Mouse (Mus musculus) liver, embryonic 11.5 days (tissue): Measurements from ENCODE around the gene Ccsap. TPM values are rescaled to one million over a fixed set of nuclear protein-coding genes. Genes with fewer than 3 reads are reported as not detected.

Experiments used
- ATAC-seq: fragments of 200-750 bp; cut with Nextera tagmentation; replicated peaks from 2 replicates; pipeline ENCODE4 v1.8.0; 2017; ENCODE audit warnings: moderate number of reproducible peaks, mild to moderate bottlenecking, moderate TSS enrichment, moderate library complexity; ENCODE audit not compliant: low FRiP score
- DNase-seq: peaks from one replicate; pipeline ENCODE4 v3.0.0-alpha.2; 2017; ENCODE audit warnings: low spot score
- H3K27ac ChIP-seq: fragments of 300-500 bp; sonication (generic); 2 replicates; pipeline ENCODE4 v1.5.1; 2014; ENCODE audit warnings: mild to moderate bottlenecking, low read depth, low read length, control low read depth
- H3K27me3 ChIP-seq: fragments of 300-500 bp; sonication (generic); replicated peaks from 2 replicates; pipeline ENCODE4 v1.6.1; 2014; ENCODE audit warnings: low read length, mixed read lengths; ENCODE audit not compliant: control insufficient read depth, insufficient read depth
- H3K36me3 ChIP-seq: fragments of 300-500 bp; sonication (generic); 2 replicates; pipeline ENCODE4 v1.6.1; 2014; ENCODE audit warnings: mild to moderate bottlenecking, low read length, moderate library complexity, mixed read lengths; ENCODE audit not compliant: control insufficient read depth, insufficient read depth
- H3K4me1 ChIP-seq: fragments of 300-500 bp; sonication (generic); replicated peaks from 2 replicates; pipeline ENCODE4 v1.6.1; 2014; ENCODE audit warnings: low read length, mixed read lengths; ENCODE audit not compliant: control insufficient read depth, insufficient read depth
- H3K4me2 ChIP-seq: fragments of 300-500 bp; sonication (generic); 2 replicates; pipeline ENCODE4 v1.6.1; 2014; ENCODE audit warnings: mild to moderate bottlenecking, control low read depth, moderate library complexity
- H3K4me3 ChIP-seq: fragments of 300-500 bp; sonication (generic); 2 replicates; pipeline ENCODE4 v1.5.1; 2014; ENCODE audit warnings: low read depth, low read length, control low read depth
- H3K9ac ChIP-seq: fragments of 300-500 bp; sonication (generic); 2 replicates; pipeline ENCODE4 v1.6.1; 2014; ENCODE audit warnings: low read depth, low read length, control low read depth
- H3K9me3 ChIP-seq: fragments of 300-500 bp; sonication (generic); 2 replicates; pipeline ENCODE4 v1.6.1; 2016; ENCODE audit warnings: low read length, inconsistent platforms, mixed read lengths; ENCODE audit not compliant: control insufficient read depth
- WGBS: fragments of 180-500 bp; shearing (Covaris S2); extraction: QIAGEN DNeasy Blood & Tissue Kit; methylation state at CpG from one replicate; pipeline ENCODE4 v1.1.7; 2014; 5-methylcytosine and 5-hydroxymethylcytosine counted together
- polyA plus RNA-seq: library from polyadenylated mRNA; unstranded; fragments of >200 nt; fragmentation: Nextera tagmentation; extraction: Ambion mirVana; gene quantifications from 2 replicates; pipeline ENCODE4 v1.2.1, GENCODE M21; 2014

Ccsap gene
- 4.6 and 5.2 TPM in 2 replicates for polyA plus RNA-seq

DNA sequence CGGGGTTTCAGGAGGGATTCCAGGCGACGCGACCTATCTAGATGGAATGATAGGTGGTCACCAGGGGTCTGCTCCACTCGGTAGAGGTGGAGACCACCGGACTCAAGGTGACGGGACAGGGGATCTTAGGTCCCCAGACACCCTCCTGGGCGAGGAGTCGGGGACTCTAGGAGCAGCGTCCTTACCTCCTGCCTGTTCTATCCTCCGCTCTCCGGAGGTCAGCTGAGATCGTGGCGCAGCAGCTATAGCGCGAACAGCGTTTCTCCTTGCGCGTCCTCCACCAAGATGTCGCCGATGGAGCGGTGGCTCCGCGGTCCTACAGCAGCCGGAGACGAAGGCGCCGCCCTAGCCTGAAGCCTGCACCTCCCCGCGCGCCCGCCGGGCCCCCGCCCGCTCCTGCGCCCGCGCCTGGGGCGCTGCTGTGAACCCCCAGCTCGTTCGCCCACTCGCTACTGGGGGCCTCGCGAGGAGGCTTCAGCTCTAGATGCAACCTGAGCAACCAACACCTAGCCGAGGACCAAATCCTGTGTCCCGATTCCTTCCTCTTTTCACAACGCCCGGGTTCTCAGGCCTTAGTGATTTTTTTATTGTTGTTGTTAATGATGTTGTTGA lies at the start of gene Ccsap:
Gene Ccsap (minus strand): TSS at position 562 of the 612 bp plus-strand sequence.
- peak within 1 kb of the TSS; percentile 83 for H3K27ac ChIP-seq
- no peaks in the 10 kb centered on the region for H3K9me3 ChIP-seq
- DNase-seq: no peak
- peak within 1 kb of the TSS; percentile 91 for H3K9ac ChIP-seq
- 2% methylated on average over 48 of the region's 48 CpGs for WGBS
- peaks cover 3% of the 10 kb centered on the region for H3K4me1 ChIP-seq
- H3K27me3 ChIP-seq: peaks cover 17% of the 10 kb centered on the region; the same call in 1 of the 2 replicates
- peak within 1 kb of the TSS; percentile 91 for H3K4me2 ChIP-seq
- H3K4me3 ChIP-seq: peak within 1 kb of the TSS; percentile 95
- H3K36me3 ChIP-seq: no peaks in the 10 kb centered on the region
- ATAC-seq: peak; percentile 70

GRCm38 (mm10) chr8:123907604-123908003 lies 47.6 kb upstream of the Ccsap start:
- Histone ChIP-seq H3K9me3 (no peaks in the 10 kb centered on the region), H3K9ac (no peak overlapping the region), H3K4me2 (no peak overlapping the region), H3K36me3 (peaks cover 58% of the 10 kb centered on the region), H3K27me3 (no peaks in the 10 kb centered on the region), H3K4me1 (no peaks in the 10 kb centered on the region), H3K4me3 (no peak overlapping the region), H3K27ac (no peak overlapping the region)
- DNase-seq: no peak
- WGBS: 93% methylated on average over 6 of the region's 6 CpGs
- ATAC-seq: no peak

DNA sequence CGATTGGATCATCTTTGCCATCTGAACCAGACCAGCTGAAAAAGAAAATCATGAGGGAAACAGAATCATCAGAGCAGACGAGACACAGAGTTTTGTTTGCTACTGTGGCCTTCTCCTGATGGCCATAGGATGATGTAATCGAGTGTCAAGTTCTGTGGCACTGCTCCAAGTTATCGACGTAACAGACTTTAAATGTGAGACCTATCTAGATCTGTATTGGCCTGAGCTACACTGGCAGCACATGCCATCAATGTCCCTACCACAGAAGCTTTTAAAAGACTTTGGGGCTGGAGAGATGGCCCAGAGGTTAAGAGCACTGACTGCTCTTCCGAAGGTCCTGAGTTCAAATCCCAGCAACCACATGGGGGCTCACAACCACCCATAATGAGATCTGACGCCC lies 42.6 kb upstream of the Ccsap start:
- 89% methylated on average over 7 of the region's 7 CpGs for WGBS
- H3K4me1 ChIP-seq: no peaks in the 10 kb centered on the region
- H3K27me3 ChIP-seq: no peaks in the 10 kb centered on the region
- H3K36me3 ChIP-seq: peaks cover 41% of the 10 kb centered on the region
- no peak overlapping the region for H3K27ac ChIP-seq
- ATAC-seq (no peak), DNase-seq (no peak)
- no peak overlapping the region for H3K4me3 ChIP-seq
- no peak overlapping the region for H3K4me2 ChIP-seq
- no peak overlapping the region for H3K9ac ChIP-seq
- H3K9me3 ChIP-seq: no peaks in the 10 kb centered on the region

DNA sequence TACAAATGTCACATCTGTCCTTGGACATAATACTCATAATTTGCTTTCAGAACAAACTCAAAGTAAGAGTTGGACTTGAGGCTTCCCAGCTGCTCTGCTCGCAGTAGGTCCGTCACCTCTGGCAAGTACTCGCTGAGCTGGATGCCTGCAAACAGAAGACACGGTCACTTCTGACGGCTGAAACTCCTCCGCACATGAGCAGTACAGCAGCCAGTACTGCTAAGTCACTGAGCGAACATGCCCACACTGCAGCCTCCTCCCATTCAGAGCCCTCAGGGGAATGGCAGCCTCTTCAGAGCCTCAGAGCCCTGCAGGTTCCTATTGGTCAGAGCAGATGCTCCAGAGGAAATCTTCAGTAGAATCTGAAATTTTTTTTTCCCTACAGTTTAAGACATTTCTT lies 39.4 kb upstream of the Ccsap start:
- no peaks in the 10 kb centered on the region for H3K4me1 ChIP-seq
- no peak overlapping the region for H3K4me2 ChIP-seq
- H3K9ac ChIP-seq: no peak overlapping the region
- H3K9me3 ChIP-seq: no peaks in the 10 kb centered on the region
- peaks cover 18% of the 10 kb centered on the region for H3K27me3 ChIP-seq
- WGBS: 91% methylated on average over 7 of the region's 7 CpGs
- ATAC-seq: no peak
- peaks cover 21% of the 10 kb centered on the region for H3K36me3 ChIP-seq
- no peak overlapping the region for H3K27ac ChIP-seq
- DNase-seq: no peak
- H3K4me3 ChIP-seq: no peak overlapping the region

GRCm38 (mm10) chr8:123898576-123898975 lies 38.6 kb upstream of the Ccsap start:
- Histone ChIP-seq H3K9me3 (no peaks in the 10 kb centered on the region), H3K4me2 (no peak overlapping the region), H3K27me3 (peaks cover 26% of the 10 kb centered on the region), H3K9ac (no peak overlapping the region), H3K27ac (no peak overlapping the region), H3K4me3 (no peak overlapping the region), H3K4me1 (no peaks in the 10 kb centered on the region), H3K36me3 (peaks cover 13% of the 10 kb centered on the region)
- ATAC-seq: no peak
- DNase-seq: no peak
- 82% methylated on average over 5 of the region's 5 CpGs for whole genome bisulfite sequencing

GRCm38 (mm10) chr8:123896774-123897173 lies 36.8 kb upstream of the Ccsap start:
- H3K9ac ChIP-seq: no peak overlapping the region
- no peak overlapping the region for H3K4me2 ChIP-seq
- peaks cover 2% of the 10 kb centered on the region; the same call in 1 of the 2 replicates for H3K36me3 ChIP-seq
- WGBS: 61% methylated on average over 10 of the region's 10 CpGs
- ATAC-seq (no peak), DNase-seq (no peak)
- H3K27ac ChIP-seq: no peak overlapping the region
- H3K4me3 ChIP-seq: no peak overlapping the region
- no peaks in the 10 kb centered on the region for H3K9me3 ChIP-seq
- H3K4me1 ChIP-seq: no peaks in the 10 kb centered on the region
- peaks cover 44% of the 10 kb centered on the region for H3K27me3 ChIP-seq

DNA sequence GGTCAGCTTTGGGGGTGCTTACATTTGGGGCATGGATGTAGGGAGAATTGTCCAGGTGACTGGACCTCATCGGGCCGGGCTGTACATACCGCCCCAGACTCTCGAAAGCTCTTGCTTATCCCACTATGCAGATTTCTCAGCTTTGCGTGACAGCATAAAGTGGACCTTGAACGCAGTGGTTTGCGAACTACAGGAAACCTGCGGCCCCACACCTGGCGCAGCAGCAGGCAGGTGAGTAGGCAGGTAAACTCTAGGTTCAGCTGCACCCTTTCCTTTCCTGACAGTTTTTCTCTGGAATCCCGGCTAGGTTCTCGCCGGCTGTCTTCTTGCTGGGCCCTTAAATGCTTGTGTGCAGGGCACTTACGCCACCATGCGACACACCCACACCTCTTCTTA lies 36.4 kb upstream of the Ccsap start:
- Histone ChIP-seq H3K9ac (no peak overlapping the region), H3K36me3 (peaks cover 2% of the 10 kb centered on the region; the same call in 1 of the 2 replicates), H3K4me1 (no peaks in the 10 kb centered on the region), H3K27ac (no peak overlapping the region), H3K4me2 (no peak overlapping the region), H3K4me3 (no peak overlapping the region), H3K27me3 (peaks cover 48% of the 10 kb centered on the region), H3K9me3 (no peaks in the 10 kb centered on the region)
- DNase-seq (no peak), ATAC-seq (no peak)
- 51% methylated on average over 14 of the region's 14 CpGs for WGBS

DNA sequence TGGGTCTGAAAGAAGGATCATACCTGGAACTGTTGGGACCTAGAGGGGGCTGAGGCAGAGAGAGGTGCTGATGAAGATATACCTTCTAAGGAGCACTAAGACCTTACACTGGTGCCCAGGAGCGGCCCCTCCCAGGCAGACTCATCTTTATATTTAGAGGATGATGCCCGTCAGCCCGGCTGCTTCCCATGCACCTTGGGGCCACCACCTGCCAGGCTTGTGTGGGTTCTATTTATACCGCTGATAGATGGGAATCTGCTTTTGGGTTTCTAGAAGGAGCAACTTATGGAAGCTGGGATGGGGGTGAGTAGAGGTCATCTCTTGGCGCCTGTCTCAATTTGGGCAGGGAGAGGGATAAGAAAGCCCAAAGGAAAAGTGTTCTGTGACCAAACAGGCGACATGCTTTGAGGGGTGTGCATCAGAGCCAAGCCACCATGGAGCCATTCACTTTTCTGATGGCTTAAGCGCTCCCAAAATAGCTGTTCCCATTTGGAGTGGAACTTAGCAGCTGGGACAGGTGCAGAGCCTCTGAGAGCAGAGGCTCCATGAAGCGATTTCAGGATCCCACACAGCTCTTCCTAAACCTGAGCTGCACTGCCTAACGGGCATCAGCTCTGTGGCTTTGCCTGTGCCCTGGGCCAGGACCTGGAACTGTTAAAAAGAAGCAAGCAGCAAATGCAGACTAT lies 35.8 kb upstream of the Ccsap start:
- 67% methylated on average over 9 of the region's 9 CpGs for WGBS
- Histone ChIP-seq H3K4me2 (no peak overlapping the region), H3K27ac (no peak overlapping the region), H3K4me1 (no peaks in the 10 kb centered on the region), H3K9ac (no peak overlapping the region), H3K4me3 (no peak overlapping the region), H3K27me3 (peaks cover 53% of the 10 kb centered on the region), H3K36me3 (peaks cover 2% of the 10 kb centered on the region; the same call in 1 of the 2 replicates), H3K9me3 (no peaks in the 10 kb centered on the region)
- ATAC-seq (no peak), DNase-seq (no peak)

- no peak overlapping the region for H3K4me3 ChIP-seq
- no peak overlapping the region for H3K27ac ChIP-seq
Observed at GRCm38 (mm10) chr8:123895230-123895629, 35.2 kb upstream of the Ccsap start.

More at GRCm38 (mm10) chr8:123895230-123895629, 35.2 kb upstream of the Ccsap start:
- DNase-seq (no peak), ATAC-seq (no peak)
- H3K27me3 ChIP-seq: peaks cover 59% of the 10 kb centered on the region
- H3K9ac ChIP-seq: no peak overlapping the region
- peaks cover 2% of the 10 kb centered on the region; the same call in 1 of the 2 replicates for H3K36me3 ChIP-seq
- H3K4me1 ChIP-seq: no peaks in the 10 kb centered on the region
- H3K9me3 ChIP-seq: no peaks in the 10 kb centered on the region
- WGBS: 69% methylated on average over 4 of the region's 4 CpGs
- H3K4me2 ChIP-seq: no peak overlapping the region
